Mouse (Mus musculus) 416B (cell line): Measurements from ENCODE around the gene Prss27.

ENCODE experiments used
- DNase-seq: peaks from one replicate; pipeline ENCODE4 v3.0.0; 2011; ENCODE audit warnings: low read depth

The Prss27 gene

GRCm38 (mm10) chr17:24037844-24038243, at the start of gene Prss27:
Gene Prss27, plus strand, starts transcription at chr17:24038144.
- DNase-seq: peak; percentile 24

DNA sequence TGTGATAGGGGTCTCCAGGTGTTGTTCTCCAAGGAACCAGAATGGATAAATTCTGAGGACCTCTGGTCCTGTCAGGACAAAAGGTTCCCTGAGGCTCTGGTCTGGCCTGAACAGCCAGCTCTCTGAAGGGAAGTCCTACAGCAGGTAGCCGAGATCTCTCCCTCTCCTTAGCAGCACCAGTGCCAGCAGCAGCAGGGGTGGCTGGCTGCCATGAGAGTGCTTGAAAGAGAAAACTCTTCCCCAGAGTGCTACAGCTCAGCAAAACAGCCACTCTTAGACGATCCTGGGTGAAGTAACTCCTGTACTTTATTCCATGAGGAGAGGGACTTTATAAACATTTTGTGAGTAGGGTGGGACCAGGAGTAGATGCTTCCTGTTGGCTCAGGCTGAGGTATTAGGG, 48.1 kb upstream of the Prss27 start:
- DNase-seq: no peak

DNA sequence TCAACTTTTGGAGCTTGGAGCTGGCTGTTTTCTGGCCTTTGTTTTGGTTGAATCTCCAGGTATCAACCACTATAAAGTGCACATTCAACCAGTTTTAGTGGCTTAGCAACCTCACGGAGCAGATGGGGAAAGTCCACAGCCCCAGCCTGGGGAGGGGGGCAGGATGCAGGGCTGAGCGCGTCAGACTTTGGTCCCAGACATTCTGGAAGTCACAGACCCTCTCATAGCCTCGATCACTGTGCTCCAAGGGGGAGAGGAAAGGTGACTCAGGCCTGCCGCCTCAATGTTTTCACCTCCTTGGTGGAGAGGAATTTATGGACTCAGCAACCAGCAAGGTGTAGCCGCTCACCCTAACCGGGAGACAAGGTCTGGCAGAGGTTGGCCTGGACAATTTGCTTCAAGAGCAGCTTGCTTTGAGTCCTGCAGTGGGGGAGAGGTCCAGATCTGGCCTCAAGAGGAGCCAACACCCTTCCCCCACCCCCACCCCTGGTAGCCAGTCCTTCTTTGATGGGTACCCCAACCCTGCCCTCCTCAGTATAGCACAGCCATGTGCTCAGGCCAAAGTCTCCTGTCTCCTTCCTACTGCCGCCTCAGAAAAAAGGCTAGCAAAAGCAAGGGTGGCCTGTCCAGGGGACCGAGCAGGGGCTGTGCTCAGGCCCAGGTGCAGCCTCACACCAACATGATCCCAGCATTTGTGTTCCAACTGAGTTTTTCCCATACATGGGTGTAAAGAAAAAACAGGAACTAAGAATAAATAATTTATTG, 45.0 kb upstream of the Prss27 start:
- no peak for DNase-seq

GRCm38 (mm10) chr17:23993559-23994428, 44.1 kb upstream of the Prss27 start:
- DNase-seq: peak; percentile 94

GRCm38 (mm10) chr17:23994667-23995066, 43.3 kb upstream of the Prss27 start:
- DNase-seq: no peak

DNA sequence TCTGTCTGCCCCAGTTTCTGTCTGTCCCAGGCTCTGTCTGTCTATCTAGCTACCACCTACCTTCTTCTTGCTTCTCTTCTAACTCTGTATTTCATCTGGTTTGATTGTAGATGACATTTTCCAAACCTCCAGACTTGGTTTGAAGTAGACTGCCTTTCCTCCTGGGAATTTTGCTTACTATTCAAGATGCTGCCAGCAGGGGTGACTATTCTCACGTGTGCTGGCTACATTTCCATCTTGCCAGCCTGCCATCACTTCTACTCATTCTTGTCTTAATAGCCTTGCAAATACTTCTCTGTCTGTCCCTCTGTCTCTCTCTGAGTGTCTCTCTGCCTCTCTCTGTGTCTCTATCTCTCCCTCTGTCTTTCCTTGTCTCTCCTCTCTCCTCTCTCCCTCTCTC, 42.5 kb upstream of the Prss27 start:
- no peak for DNase-seq

DNA sequence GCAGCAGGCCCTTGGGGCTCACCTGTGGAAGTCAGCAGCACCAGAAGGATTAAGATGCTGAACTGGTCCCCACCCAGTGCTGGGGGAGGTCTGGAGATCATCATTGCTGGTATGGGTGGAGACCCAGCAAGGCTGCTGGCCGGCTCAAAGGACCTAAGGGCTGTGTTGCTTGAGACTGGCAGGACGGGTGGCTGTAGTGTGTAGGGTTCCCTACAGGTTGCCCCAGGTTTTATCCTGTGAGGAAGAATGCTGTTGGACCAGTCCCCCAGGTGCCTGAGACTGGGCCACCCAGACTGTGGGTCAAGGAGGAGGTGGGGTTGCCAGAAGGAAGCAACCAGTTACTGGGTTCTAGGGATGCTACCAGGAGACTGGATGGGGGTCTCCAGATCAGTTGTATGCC, 40.0 kb upstream of the Prss27 start, which contains the start of gene Prss22:
Prss22 (minus strand) TSS at position 200 of the 400 bp plus-strand sequence.
- DNase-seq: no peak

DNA sequence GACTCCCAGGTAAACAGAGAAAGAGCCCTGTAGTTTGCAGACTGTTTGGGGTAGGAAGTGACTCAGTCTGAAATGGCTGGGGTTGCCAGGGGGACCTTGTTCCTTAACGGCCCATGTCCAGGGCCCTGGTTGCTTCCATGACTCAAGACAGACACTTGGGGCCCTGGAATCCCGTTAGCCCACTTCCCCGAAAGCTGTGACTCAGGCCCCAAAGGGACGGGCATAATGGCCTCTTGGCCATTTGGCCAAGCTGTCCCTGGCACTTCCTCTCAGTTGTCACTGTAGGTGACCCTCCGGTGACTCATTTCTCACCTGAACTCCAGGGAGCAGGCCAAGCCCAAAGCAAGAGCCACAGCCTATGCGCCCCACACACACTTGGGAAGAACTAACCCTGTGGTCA, 39.6 kb upstream of the Prss27 start:
- peak; percentile 88 for DNase-seq

GRCm38 (mm10) chr17:24000404-24000803, 37.5 kb upstream of the Prss27 start:
- DNase-seq: peak; percentile 88

- DNase-seq: no peak
Observed at GRCm38 (mm10) chr17:24004071-24004665, 33.8 kb upstream of the Prss27 start.

DNA sequence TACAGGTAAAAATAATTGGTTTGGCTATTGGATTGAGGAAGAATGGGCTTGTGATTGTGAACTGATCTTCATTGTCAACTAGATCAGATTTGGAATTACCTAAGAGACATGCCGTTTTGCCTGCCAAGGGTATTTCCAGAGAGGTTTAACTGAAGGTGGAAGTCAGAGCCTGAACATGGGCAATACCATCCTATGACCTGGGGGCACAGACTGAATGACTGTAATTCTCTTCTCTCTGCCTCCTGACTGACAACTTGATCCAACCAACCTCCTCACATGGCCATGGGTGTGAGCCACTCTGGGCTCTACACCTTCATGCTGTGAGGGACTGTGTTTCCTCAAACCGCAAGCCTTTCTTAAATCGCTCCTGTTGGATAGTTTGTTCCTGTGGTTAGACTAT, 32.9 kb upstream of the Prss27 start:
- no peak for DNase-seq

- DNase-seq: peak; percentile 88
Observed at GRCm38 (mm10) chr17:24006930-24007329, 31.0 kb upstream of the Prss27 start.

GRCm38 (mm10) chr17:24007391-24007790, 30.6 kb upstream of the Prss27 start:
- peak; percentile 94 for DNase-seq

DNA sequence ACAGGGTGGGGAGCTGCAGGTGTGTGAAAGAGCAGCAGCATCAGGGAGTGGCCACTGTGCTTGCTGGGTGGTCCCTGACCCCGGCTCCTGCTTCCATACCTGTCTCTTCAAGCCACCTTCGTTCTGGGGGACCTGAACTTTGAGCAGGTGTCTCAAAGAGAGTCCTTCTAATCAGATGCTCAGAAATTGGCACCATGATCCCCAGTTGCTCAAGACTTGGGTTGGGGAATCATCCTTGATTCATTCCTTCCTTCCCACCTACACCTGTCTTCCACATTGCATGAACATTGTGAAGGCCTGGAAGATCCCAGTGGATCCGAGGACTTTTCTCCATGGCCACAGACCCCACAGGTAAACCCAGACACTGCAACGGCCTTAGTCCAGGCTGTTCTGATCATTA, 29.8 kb upstream of the Prss27 start:
- DNase-seq: no peak

GRCm38 (mm10) chr17:24009617-24010016, 28.3 kb upstream of the Prss27 start:
- DNase-seq: peak; percentile 35

DNA sequence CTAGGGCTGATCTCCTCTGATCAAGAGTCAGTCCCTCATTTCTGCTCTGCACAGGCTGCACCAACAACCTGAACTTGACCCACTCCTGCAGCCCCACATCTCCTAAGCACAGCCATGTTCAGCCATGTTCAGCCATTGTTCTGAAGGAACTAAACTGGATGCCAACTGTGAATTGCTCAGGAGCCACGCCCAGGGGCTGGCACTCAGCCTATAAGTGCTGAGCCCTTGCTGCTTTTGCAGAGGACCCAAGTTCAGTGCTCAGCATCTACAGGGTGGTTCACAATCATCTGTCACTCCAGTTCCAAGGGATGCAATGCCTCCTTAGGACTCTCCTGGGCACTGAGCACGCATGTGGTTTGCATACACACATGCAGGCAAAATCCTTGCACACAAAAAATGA, 25.0 kb upstream of the Prss27 start:
- DNase-seq: peak; percentile 19

GRCm38 (mm10) chr17:24014433-24014965, 23.4 kb upstream of the Prss27 start:
- no peak for DNase-seq

DNA sequence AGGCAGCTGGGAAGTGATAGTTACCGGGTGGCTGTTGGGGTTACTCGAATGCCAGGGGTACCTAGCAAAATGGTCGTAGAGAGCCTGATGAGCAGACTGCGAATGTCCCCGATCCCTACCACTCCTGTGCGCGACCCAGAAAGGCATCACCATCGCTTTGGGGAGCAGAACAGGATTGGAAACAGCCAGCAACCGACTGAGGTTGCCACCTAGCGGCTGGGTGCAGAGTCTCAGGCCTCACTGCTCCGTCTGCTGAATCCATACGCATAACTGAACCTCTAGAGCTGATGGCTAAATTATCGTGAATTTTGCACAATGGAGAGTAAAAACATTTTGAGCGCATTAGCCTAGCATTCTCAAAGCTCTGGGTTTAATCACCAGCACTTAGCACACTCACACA, 22.2 kb upstream of the Prss27 start:
- peak; percentile 50 for DNase-seq

DNA sequence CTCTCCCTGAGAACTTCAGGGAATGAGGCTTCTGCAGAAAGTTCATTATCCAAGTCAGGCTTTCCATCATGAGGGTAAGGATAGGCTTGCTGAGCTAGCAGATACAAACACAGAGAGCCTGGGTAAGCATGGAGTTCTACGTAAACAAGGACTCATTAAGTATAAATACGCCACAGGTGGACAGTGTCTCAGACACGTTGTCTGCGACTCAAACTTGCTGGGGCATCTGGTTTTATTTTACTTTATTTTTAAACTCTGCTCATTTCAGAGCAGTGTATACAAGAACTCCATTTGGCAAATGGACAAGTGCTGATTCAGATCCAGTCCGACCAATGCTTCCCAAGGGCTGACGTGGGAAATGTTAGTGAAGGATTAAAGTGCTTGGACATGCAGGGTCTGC, 17.2 kb upstream of the Prss27 start:
- no peak for DNase-seq

DNA sequence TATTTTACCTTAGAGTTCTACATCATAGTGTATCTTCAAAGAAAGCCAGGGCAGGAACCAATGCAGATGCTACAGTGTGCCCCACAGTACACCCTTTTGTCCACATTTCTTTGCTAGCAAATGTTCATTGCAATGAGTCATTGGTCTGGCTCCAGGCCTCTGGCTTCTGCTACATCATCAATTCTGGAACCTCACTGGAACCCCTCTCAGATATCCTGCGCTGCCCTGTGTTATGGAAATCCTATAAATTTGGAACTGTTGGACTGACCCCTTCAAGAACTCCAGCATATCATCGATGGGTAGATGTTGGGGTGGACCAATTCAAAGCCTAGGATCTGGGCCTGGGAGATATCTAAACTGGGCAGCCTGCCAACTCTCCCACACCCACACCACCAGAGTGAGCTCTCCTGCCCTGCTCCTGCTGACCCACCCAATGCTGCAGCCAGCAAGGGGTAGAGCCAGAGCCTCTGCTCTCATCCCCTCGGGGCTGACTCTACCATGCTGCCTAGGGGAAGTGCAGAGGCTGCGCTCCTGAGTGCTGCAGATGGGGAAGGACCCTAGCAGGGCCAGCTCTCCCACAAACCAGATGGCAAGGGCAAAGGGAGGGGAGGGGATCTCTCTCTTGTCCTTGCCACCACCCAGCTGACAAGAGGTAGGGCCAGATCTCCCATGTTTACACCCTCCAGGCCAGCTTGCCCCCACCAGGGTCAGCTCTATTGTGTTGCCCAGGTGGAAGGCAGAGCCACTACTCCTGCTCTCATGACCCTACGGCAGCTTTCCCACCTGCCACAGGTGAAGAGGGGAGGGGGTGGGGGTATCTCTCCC, 16.4 kb upstream of the Prss27 start:
- DNase-seq: no peak

GRCm38 (mm10) chr17:24029477-24029876, 8.5 kb upstream of the Prss27 start:
- no peak for DNase-seq

- no peak for DNase-seq
Observed at GRCm38 (mm10) chr17:24030551-24030950, 7.4 kb upstream of the Prss27 start.
